Mouse (Mus musculus) heart, embryonic 15.5 days (tissue): Measurements from ENCODE around the gene Gm4498. TPM values are rescaled to one million over a fixed set of nuclear protein-coding genes. Genes with fewer than 3 reads are reported as not detected.
"Not testable (repeated sequence)": the region's sequence is repeated elsewhere in the genome, so short reads cannot be mapped to it uniquely, and the experiment has no call there.

Experiments used
- ATAC-seq: fragments of 200-750 bp; cut with Nextera tagmentation; replicated peaks from 2 replicates; pipeline ENCODE4 v1.8.0; 2017; ENCODE audit warnings: low read depth, moderate TSS enrichment; ENCODE audit not compliant: insufficient number of reproducible peaks, insufficient read depth, low FRiP score
- H3K27ac ChIP-seq: fragments of 300-500 bp; sonication (generic); 2 replicates; pipeline ENCODE4 v1.5.1; 2015; ENCODE audit warnings: mild to moderate bottlenecking, inconsistent platforms
- H3K27me3 ChIP-seq: fragments of 300-500 bp; sonication (generic); 2 replicates; pipeline ENCODE4 v1.6.1; 2015; ENCODE audit warnings: inconsistent platforms
- H3K36me3 ChIP-seq: fragments of 300-500 bp; sonication (generic); 2 replicates; pipeline ENCODE4 v1.6.1; 2015; ENCODE audit warnings: mild to moderate bottlenecking, inconsistent platforms
- H3K4me1 ChIP-seq: fragments of 300-500 bp; sonication (generic); replicated peaks from 2 replicates; pipeline ENCODE4 v1.6.1; 2015; ENCODE audit warnings: inconsistent platforms
- H3K4me2 ChIP-seq: fragments of 300-500 bp; sonication (generic); 2 replicates; pipeline ENCODE4 v1.6.1; 2015; ENCODE audit warnings: inconsistent platforms, mild to moderate bottlenecking, moderate library complexity
- H3K4me3 ChIP-seq: fragments of 300-500 bp; sonication (generic); 2 replicates; pipeline ENCODE4 v1.5.1; 2015; ENCODE audit warnings: mild to moderate bottlenecking, inconsistent platforms
- H3K9ac ChIP-seq: fragments of 300-500 bp; sonication (generic); 2 replicates; pipeline ENCODE4 v1.6.1; 2015; ENCODE audit warnings: mild to moderate bottlenecking, inconsistent platforms
- H3K9me3 ChIP-seq: fragments of 300-500 bp; sonication (generic); replicated peaks from 2 replicates; pipeline ENCODE4 v1.6.1; 2016; ENCODE audit warnings: inconsistent platforms
- WGBS: fragments of 180-500 bp; shearing (Covaris S2); methylation state at CpG from one replicate; pipeline ENCODE4 v1.1.7; 2015; ENCODE audit warnings: mixed read lengths; 5-methylcytosine and 5-hydroxymethylcytosine counted together
- polyA plus RNA-seq: library from polyadenylated mRNA; unstranded; fragments of >200 nt; fragmentation: Nextera tagmentation; extraction: Ambion mirVana; gene quantifications from 2 replicates; pipeline ENCODE4 v1.2.1, GENCODE M21; 2015

Gm4498 gene
- not detected in 2 replicates for polyA plus RNA-seq

- H3K4me1 ChIP-seq: not testable (repeated sequence)
- no CpG with 5 or more reads among the region's 2 CpGs for WGBS
Observed at GRCm38 (mm10) chr7:20233728-20234127, at the start of gene Gm4498. TSS of gene Gm4498 (minus strand) at chr7:20233828.

DNA sequence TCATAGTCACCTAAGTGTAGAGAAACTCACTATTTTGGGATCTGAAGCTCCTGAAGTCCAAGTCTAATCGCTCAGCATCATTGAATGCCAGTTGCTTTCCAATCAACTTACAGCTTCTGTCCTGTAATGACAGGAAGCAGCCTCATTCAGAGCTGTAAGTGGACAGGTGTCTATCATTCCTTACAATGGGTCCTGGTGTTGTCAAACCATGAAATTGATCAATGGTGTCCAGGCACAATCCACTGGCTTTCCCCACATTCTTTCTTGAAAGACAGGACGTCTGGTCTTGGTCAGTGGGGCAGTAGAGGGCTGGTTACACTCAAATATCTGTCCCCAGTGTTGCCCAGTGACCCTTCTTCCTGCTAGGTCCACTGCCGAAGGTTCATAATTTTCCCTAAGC is 29.1 kb upstream of the Gm4498 start, which contains the start of gene Gm5890:
TSS of gene Gm5890 (minus strand) at position 101 of the 400 bp plus-strand sequence.
- not testable (repeated sequence) for H3K36me3 ChIP-seq, H3K27me3 ChIP-seq, H3K4me3 ChIP-seq, ATAC-seq, H3K27ac ChIP-seq, H3K9ac ChIP-seq, H3K4me1 ChIP-seq, H3K9me3 ChIP-seq, H3K4me2 ChIP-seq
- no CpG with 5 or more reads among the region's 3 CpGs for WGBS

More at GRCm38 (mm10) chr7:20233728-20234127, at the start of gene Gm4498:
- not testable (repeated sequence) for H3K9me3 ChIP-seq, H3K9ac ChIP-seq, ATAC-seq, H3K4me3 ChIP-seq, H3K36me3 ChIP-seq, H3K4me2 ChIP-seq, H3K27me3 ChIP-seq, H3K27ac ChIP-seq

DNA sequence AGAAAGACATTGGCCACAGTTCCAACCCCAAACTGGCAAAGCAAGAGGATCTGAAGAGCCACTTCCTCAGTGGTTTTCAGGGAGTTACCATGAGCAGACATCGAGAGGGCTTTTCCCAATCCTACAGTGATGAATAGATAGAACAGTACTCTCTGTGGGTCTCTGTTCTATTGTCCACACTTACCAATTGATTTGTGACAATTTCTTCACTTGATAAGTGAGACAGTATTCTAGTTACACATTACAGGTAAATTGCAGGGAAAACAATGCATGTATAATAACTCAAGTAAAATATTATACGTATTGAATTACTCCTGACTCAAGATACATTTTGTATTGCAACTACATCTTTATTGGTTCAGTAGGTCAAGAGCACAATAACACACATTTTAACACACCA is 28.1 kb downstream of the Gm4498 start, which contains the start of gene Gm6164:
TSS of gene Gm6164 (minus strand) at position 101 of the 400 bp plus-strand sequence.
- WGBS: no CpG with 5 or more reads among the region's 2 CpGs
- not testable (repeated sequence) for H3K9ac ChIP-seq, H3K27ac ChIP-seq, H3K4me2 ChIP-seq, H3K27me3 ChIP-seq, H3K4me1 ChIP-seq, H3K4me3 ChIP-seq, ATAC-seq, H3K36me3 ChIP-seq, H3K9me3 ChIP-seq

GRCm38 (mm10) chr7:20193410-20193809 is 40.2 kb downstream of the Gm4498 start, which contains the start of gene Vmn1r95:
TSS of gene Vmn1r95 (plus strand) at chr7:20193710.
- H3K36me3 ChIP-seq, H3K27ac ChIP-seq, H3K9ac ChIP-seq, H3K27me3 ChIP-seq, H3K4me3 ChIP-seq, H3K4me2 ChIP-seq, H3K4me1 ChIP-seq, H3K9me3 ChIP-seq, ATAC-seq: not testable (repeated sequence)
- WGBS: no CpG with 5 or more reads among the region's 3 CpGs

Other genes with a start within 250 kb of the Gm4498 start
- not detected in 2 replicates for gene Nlrp9b, start 242.4 kb downstream of the Gm4498 start, polyA plus RNA-seq
- gene Vmn1r91, start 134.1 kb downstream of the Gm4498 start, polyA plus RNA-seq: not detected in 2 replicates
- not detected in 2 replicates for gene Gm16442, start 111.2 kb downstream of the Gm4498 start, polyA plus RNA-seq
- not detected in 2 replicates for gene Vmn1r93, start 94.7 kb downstream of the Gm4498 start, polyA plus RNA-seq
- gene Vmn1r94, start 65.5 kb downstream of the Gm4498 start, polyA plus RNA-seq: not detected in 2 replicates
- not detected in 2 replicates for gene Vmn1r95, start 40.1 kb downstream of the Gm4498 start, polyA plus RNA-seq
- gene Gm6164, start 28.2 kb downstream of the Gm4498 start, polyA plus RNA-seq: not detected in 2 replicates
- not detected in 2 replicates for gene Gm5890, start 29.0 kb upstream of the Gm4498 start, polyA plus RNA-seq
- gene Gm4133, start 100.2 kb upstream of the Gm4498 start, polyA plus RNA-seq: not detected in 2 replicates
- not detected in 2 replicates for gene Gm5728, start 141.6 kb upstream of the Gm4498 start, polyA plus RNA-seq
- gene Vmn1r100, start 184.1 kb upstream of the Gm4498 start, polyA plus RNA-seq: not detected in 2 replicates
- not detected in 2 replicates for gene Vmn1r101, start 208.8 kb upstream of the Gm4498 start, polyA plus RNA-seq
- gene Gm10670, start 241.1 kb upstream of the Gm4498 start, polyA plus RNA-seq: not detected in 2 replicates